Mouse (Mus musculus) limb, embryonic 10.5 days (tissue): ENCODE results near the gene Limd1. TPM values are rescaled to one million over a fixed set of nuclear protein-coding genes. Genes with fewer than 3 reads are reported as not detected.

ENCODE experiments used
- DNase-seq: peaks from one replicate; pipeline ENCODE4 v3.0.0-alpha.2; 2017; ENCODE audit warnings: low spot score
- H3K27ac ChIP-seq: fragments of 300-500 bp; sonication (generic); 2 replicates; pipeline ENCODE4 v1.5.1; 2016; ENCODE audit warnings: mild to moderate bottlenecking
- H3K27me3 ChIP-seq: fragments of 300-500 bp; sonication (generic); 2 replicates; pipeline ENCODE4 v1.6.1; 2016; ENCODE audit warnings: low read depth, mild to moderate bottlenecking; ENCODE audit not compliant: poor library complexity, severe bottlenecking
- H3K36me3 ChIP-seq: fragments of 300-500 bp; sonication (generic); 2 replicates; pipeline ENCODE4 v1.6.1; 2016; ENCODE audit warnings: mild to moderate bottlenecking, moderate library complexity
- H3K4me1 ChIP-seq: fragments of 300-500 bp; sonication (generic); 2 replicates; pipeline ENCODE4 v1.6.1; 2016
- H3K4me3 ChIP-seq: fragments of 300-500 bp; sonication (generic); 2 replicates; pipeline ENCODE4 v1.5.1; 2016; ENCODE audit warnings: mild to moderate bottlenecking, moderate library complexity
- H3K9me3 ChIP-seq: fragments of 300-500 bp; sonication (generic); replicated peaks from 2 replicates; pipeline ENCODE4 v1.6.1; 2016; ENCODE audit warnings: mild to moderate bottlenecking
- WGBS: fragments of 180-500 bp; shearing (Covaris S2); methylation state at CpG from one replicate; pipeline ENCODE4 v1.1.7; 2016; 5-methylcytosine and 5-hydroxymethylcytosine counted together
- polyA plus RNA-seq: library from polyadenylated mRNA; unstranded; fragments of >200 nt; fragmentation: Nextera tagmentation; extraction: Ambion mirVana; gene quantifications from 2 replicates; pipeline ENCODE4 v1.2.1, GENCODE M21; 2016

The Limd1 gene
- polyA plus RNA-seq, 1 experiment from 2014 or later: 55.2 TPM

DNA sequence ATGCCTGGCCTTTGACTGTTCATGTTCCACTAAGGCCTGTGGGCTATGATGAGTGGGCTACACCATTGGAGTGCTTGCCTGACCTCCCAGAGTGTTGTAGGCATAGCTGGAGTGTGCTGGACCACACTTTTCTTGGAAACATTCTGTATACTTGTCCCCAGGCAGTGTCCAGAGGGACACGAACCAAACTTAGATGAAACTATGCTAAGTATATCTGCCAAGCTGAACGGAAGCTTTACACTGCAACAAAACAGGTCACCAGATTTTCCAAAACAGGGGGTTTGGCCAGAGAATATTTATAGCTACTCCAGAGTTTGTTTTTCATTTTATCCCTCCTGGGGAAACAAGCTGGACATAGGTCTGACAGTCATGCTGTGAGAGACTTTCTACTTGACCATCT is 10.6 kb downstream of the Limd1 start:
- no peak overlapping the region for H3K4me3 ChIP-seq
- H3K27me3 ChIP-seq: no peaks in the 10 kb centered on the region
- peaks cover 20% of the 10 kb centered on the region for H3K4me1 ChIP-seq
- no peak overlapping the region for H3K27ac ChIP-seq
- no peak for DNase-seq
- H3K36me3 ChIP-seq: peaks cover 57% of the 10 kb centered on the region
- no peaks in the 10 kb centered on the region for H3K9me3 ChIP-seq
- WGBS: 89% methylated on average over 2 of the region's 2 CpGs

GRCm38 (mm10) chr9:123489727-123490343 is 11.3 kb downstream of the Limd1 start:
- Histone ChIP-seq H3K27ac (no peak overlapping the region), H3K9me3 (no peaks in the 10 kb centered on the region), H3K4me1 (peaks cover 20% of the 10 kb centered on the region), H3K36me3 (peaks cover 49% of the 10 kb centered on the region), H3K4me3 (no peak overlapping the region), H3K27me3 (no peaks in the 10 kb centered on the region)
- WGBS: 84% methylated on average over 9 of the region's 9 CpGs
- DNase-seq: no peak

DNA sequence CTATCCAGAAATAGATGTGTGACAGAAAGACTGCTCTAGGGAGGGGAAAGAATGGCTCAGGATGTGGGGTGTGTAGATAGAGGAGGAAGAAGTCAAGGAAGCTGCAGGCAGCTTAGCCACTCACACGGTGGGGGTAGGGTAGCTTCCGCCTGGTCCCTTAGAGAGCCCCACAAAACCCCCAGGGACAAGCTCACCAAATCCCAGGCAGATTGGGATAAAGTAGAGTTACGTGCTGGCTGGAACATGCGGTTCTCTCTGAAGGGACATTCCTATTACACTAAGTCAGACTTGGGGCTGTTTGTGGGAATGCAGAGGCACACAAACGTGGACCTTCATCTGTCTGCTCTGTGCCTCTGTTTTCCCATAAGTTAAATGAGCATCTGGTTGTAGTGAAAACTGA is 12.4 kb downstream of the Limd1 start:
- Histone ChIP-seq H3K27ac (no peak overlapping the region), H3K36me3 (peaks cover 40% of the 10 kb centered on the region), H3K4me1 (peaks cover 22% of the 10 kb centered on the region), H3K27me3 (no peaks in the 10 kb centered on the region), H3K4me3 (no peak overlapping the region), H3K9me3 (no peaks in the 10 kb centered on the region)
- no peak for DNase-seq
- 90% methylated on average over 5 of the region's 5 CpGs for WGBS

DNA sequence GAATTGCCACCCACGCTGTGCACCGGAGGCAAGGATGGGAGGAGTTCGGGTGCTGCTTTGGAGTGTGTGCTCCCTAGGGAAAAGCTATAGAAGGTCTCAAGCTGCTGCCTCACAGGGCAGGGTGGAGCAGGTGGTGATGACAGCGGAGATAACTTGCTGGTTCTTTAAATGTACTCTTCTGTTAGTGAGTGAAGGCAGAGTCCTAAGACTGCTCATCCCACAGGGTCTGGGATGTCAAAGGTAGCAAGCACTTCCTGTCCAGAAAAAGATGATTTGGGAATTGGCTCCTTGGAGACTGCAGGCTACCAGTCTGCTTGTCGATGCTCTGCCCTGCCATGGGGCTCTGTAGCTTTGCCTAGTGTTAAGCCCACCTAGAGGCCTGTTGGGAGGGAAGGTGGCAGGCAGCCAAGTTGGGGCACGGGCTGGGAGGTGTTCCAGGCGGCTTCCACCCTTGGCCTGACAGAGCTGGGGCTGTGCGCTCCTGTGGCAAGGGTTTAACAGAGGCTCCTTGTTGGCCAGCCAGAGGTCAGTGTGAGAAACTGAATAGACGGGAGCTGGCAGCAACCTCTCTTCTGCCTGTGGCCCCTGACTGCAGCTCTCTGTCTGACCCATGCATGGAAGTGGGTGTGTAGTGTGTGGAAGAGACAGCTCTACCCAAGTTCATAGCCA is 13.5 kb downstream of the Limd1 start:
- H3K4me1 ChIP-seq: peaks cover 30% of the 10 kb centered on the region
- H3K27me3 ChIP-seq: no peaks in the 10 kb centered on the region
- DNase-seq: no peak
- no peak overlapping the region for H3K27ac ChIP-seq
- no peak overlapping the region for H3K4me3 ChIP-seq
- no peaks in the 10 kb centered on the region for H3K9me3 ChIP-seq
- 90% methylated on average over 9 of the region's 9 CpGs for WGBS
- peaks cover 28% of the 10 kb centered on the region for H3K36me3 ChIP-seq

- no peak overlapping the region for H3K27ac ChIP-seq
- WGBS: 5% methylated on average over 13 of the region's 13 CpGs
These were observed 18.2 kb downstream of the Limd1 start for GRCm38 (mm10) chr9:123496665-123497064.

DNA sequence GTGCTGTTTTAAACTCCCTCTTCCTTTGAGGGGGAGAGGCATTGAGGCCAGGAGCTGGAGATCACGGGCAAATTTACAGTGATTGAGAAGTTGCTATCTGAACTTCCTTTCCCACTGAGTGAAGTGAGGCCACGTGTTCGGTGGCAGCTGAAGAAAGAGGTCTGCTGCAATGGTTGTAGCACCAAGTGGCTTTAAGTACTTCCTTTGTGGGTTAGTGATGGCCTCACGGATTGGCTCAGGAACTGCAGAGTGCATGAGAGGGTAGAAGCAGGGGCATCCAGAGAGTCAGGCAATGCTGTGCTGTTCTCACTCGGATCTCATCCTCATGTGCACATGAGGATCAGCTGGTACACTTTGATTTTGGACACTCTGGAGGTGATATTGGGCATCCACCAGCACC is 19.4 kb downstream of the Limd1 start:
- WGBS: 88% methylated on average over 5 of the region's 5 CpGs
- Histone ChIP-seq H3K9me3 (no peaks in the 10 kb centered on the region), H3K36me3 (peaks cover 38% of the 10 kb centered on the region), H3K4me1 (peaks cover 15% of the 10 kb centered on the region), H3K27ac (no peak overlapping the region), H3K27me3 (no peaks in the 10 kb centered on the region), H3K4me3 (no peak overlapping the region)
- no peak for DNase-seq

More at GRCm38 (mm10) chr9:123496665-123497064, 18.2 kb downstream of the Limd1 start:
- H3K9me3 ChIP-seq: no peaks in the 10 kb centered on the region
- peaks cover 30% of the 10 kb centered on the region for H3K36me3 ChIP-seq
- peaks cover 19% of the 10 kb centered on the region for H3K4me1 ChIP-seq
- H3K4me3 ChIP-seq: peak overlapping the region; percentile 21; the same call in 1 of the 2 replicates
- peak; percentile 59 for DNase-seq
- H3K27me3 ChIP-seq: no peaks in the 10 kb centered on the region

GRCm38 (mm10) chr9:123500480-123500879 is 22.0 kb downstream of the Limd1 start:
- peaks cover 15% of the 10 kb centered on the region for H3K4me1 ChIP-seq
- no peaks in the 10 kb centered on the region for H3K27me3 ChIP-seq
- no peaks in the 10 kb centered on the region for H3K9me3 ChIP-seq
- WGBS: 93% methylated on average over 4 of the region's 4 CpGs
- no peak overlapping the region for H3K4me3 ChIP-seq
- no peak overlapping the region for H3K27ac ChIP-seq
- no peak for DNase-seq
- H3K36me3 ChIP-seq: peaks cover 52% of the 10 kb centered on the region

DNA sequence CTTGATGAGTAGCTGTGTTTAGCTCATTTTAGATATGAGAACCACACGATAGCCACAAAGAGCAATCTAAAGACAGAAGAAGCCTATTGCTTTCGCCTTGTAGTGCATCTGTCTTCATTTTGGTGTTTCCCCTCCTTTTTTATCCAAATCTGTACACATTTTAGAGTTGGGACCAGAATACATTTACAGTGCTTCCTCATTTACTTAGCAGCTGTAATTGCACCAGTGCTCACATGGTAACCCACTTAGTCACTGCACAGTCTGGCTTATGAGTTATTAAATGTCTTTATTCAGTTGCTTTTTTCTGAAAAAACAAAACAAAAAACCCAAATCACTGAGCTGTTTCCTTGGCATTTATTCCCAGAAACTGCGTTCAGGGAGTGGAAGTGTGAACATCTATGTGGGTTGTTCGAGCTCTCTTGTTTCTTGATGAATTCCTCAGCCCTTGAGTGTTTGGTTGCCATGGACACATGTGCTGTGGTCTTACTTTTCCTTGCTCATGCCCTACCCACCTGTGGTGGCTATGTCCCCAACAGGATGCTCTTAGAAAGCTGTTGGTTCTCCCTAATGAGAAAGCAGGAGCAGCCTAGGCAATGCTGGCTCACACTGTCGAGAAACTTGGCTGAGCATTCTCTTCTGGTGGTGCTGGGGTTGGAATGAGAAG is 24.8 kb downstream of the Limd1 start:
- Histone ChIP-seq H3K4me3 (no peak overlapping the region), H3K9me3 (no peaks in the 10 kb centered on the region), H3K4me1 (no peaks in the 10 kb centered on the region), H3K36me3 (peaks cover 53% of the 10 kb centered on the region), H3K27me3 (no peaks in the 10 kb centered on the region), H3K27ac (no peak overlapping the region)
- 87% methylated on average over 5 of the region's 5 CpGs for WGBS
- no peak for DNase-seq

DNA sequence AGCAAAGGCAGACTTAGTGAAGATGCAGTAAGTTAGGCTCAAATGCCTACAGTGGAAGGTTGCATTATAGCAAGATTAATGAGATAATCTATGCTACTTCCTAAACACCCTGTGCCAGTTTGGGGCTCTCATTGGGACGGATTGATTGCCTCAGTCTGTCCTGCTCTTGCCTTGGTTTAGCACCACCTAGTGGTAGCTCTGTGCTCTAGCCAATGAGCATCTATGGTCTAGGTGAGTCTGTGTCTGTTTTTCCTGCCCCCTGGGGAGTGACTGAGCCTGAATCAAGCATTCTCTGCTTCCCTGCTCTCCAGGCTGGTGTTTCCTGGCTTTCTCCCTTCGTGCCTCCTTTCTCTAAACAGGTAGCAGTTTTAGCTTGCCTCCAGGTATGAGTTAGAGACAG is 25.8 kb downstream of the Limd1 start:
- Histone ChIP-seq H3K4me1 (no peaks in the 10 kb centered on the region), H3K9me3 (no peaks in the 10 kb centered on the region), H3K27ac (no peak overlapping the region), H3K27me3 (no peaks in the 10 kb centered on the region), H3K36me3 (peaks cover 50% of the 10 kb centered on the region), H3K4me3 (no peak overlapping the region)
- 8% methylated on average over 2 of the region's 2 CpGs for WGBS
- DNase-seq: peak; percentile 60

DNA sequence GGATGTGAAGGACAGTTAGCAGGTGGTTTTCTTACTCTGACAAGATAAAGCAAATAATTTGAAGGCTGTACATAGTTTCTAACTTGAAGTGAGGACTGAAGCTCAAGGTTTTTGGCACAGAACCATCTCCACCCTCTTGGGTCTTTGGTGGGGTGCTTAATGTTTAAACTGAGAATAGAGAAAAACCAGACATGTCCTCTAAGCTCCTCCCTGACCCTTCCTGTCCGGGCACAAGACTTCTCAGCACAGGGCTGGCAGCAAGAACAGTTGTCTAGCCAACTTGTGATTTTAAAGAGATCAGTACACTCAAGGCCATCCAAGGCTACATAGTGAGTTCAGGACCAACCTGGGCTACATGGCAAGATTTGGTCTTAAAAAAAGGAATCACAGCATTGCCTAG is 27.1 kb downstream of the Limd1 start:
- no peaks in the 10 kb centered on the region for H3K27me3 ChIP-seq

GRCm38 (mm10) chr9:123506270-123507146 is 28.0 kb downstream of the Limd1 start:
- Histone ChIP-seq H3K4me3 (no peak overlapping the region), H3K4me1 (no peaks in the 10 kb centered on the region), H3K27ac (no peak overlapping the region), H3K36me3 (peaks cover 50% of the 10 kb centered on the region), H3K27me3 (no peaks in the 10 kb centered on the region), H3K9me3 (no peaks in the 10 kb centered on the region)
- WGBS: 86% methylated on average over 4 of the region's 4 CpGs
- DNase-seq: no peak

More for the DNA sequence above, 27.1 kb downstream of the Limd1 start:
- Histone ChIP-seq H3K4me1 (no peaks in the 10 kb centered on the region), H3K9me3 (no peaks in the 10 kb centered on the region), H3K27ac (no peak overlapping the region), H3K4me3 (no peak overlapping the region), H3K36me3 (peaks cover 50% of the 10 kb centered on the region)
- 83% methylated on average over 1 of the region's 1 CpGs for WGBS
- DNase-seq: no peak

GRCm38 (mm10) chr9:123507380-123507779 is 28.9 kb downstream of the Limd1 start:
- no peaks in the 10 kb centered on the region for H3K9me3 ChIP-seq
- no peak overlapping the region for H3K27ac ChIP-seq
- WGBS: 87% methylated on average over 2 of the region's 2 CpGs
- no peaks in the 10 kb centered on the region for H3K27me3 ChIP-seq
- DNase-seq: no peak
- H3K4me3 ChIP-seq: no peak overlapping the region
- peaks cover 55% of the 10 kb centered on the region for H3K36me3 ChIP-seq
- no peaks in the 10 kb centered on the region for H3K4me1 ChIP-seq
